Mouse (Mus musculus) T-cell, adult 2 months (primary cell): ENCODE results near the gene Hhat.

ENCODE experiments used
- DNase-seq: peaks from one replicate; pipeline ENCODE4 v3.0.0; 2022; ENCODE audit warnings: low spot score

Hhat gene

GRCm38 (mm10) chr1:192487571-192487970 is 283.5 kb downstream of the Hhat start:
- DNase-seq: no peak

- no peak for DNase-seq
Observed at GRCm38 (mm10) chr1:192485030-192485429, 286.0 kb downstream of the Hhat start.

GRCm38 (mm10) chr1:192481446-192481845 is 289.6 kb downstream of the Hhat start:
- DNase-seq: no peak

GRCm38 (mm10) chr1:192480072-192480784 is 290.8 kb downstream of the Hhat start:
- no peak for DNase-seq

- no peak for DNase-seq
Observed at GRCm38 (mm10) chr1:192478176-192478575, 292.8 kb downstream of the Hhat start.

GRCm38 (mm10) chr1:192477556-192477955 is 293.5 kb downstream of the Hhat start:
- DNase-seq: no peak

- DNase-seq: no peak
Observed at GRCm38 (mm10) chr1:192476704-192477103, 294.3 kb downstream of the Hhat start.

GRCm38 (mm10) chr1:192473134-192473533 is 297.9 kb downstream of the Hhat start:
- DNase-seq: no peak

GRCm38 (mm10) chr1:192472366-192472765 is 298.7 kb downstream of the Hhat start:
- no peak for DNase-seq

GRCm38 (mm10) chr1:192463732-192464131 is 307.3 kb downstream of the Hhat start:
- no peak for DNase-seq

GRCm38 (mm10) chr1:192457526-192458206 is 313.4 kb downstream of the Hhat start:
- no peak for DNase-seq

GRCm38 (mm10) chr1:192457037-192457436 is 314.0 kb downstream of the Hhat start:
- DNase-seq: no peak

GRCm38 (mm10) chr1:192454981-192455380 is 316.0 kb downstream of the Hhat start:
- no peak for DNase-seq

- no peak for DNase-seq
Observed at GRCm38 (mm10) chr1:192454501-192454900, 316.5 kb downstream of the Hhat start.

- no peak for DNase-seq
Observed at GRCm38 (mm10) chr1:192451722-192452121, 319.3 kb downstream of the Hhat start.

GRCm38 (mm10) chr1:192450425-192450824 is 320.6 kb downstream of the Hhat start:
- DNase-seq: no peak

- DNase-seq: no peak
Observed at GRCm38 (mm10) chr1:192449572-192450351, 321.3 kb downstream of the Hhat start.

- no peak for DNase-seq
Observed at GRCm38 (mm10) chr1:192448512-192448911, 322.5 kb downstream of the Hhat start.

- DNase-seq: no peak
Observed at GRCm38 (mm10) chr1:192447666-192448065, 323.4 kb downstream of the Hhat start.
